Mouse (Mus musculus) CD4-positive, CD25-positive, alpha-beta regulatory T cell, adult 4 months (primary cell): ENCODE measurements at regions not wholly inside any gene's neighbourhood (a gene's known extent, or its start where the extent isn't known, plus 50 kb on each side); places are given as distances from the start of the nearest gene placed in this dataset.
A peak's percentile ranks its signal among the peaks of the same experiment; 100 is the strongest.

Source experiments
- ATAC-seq: one replicate; pipeline ENCODE4 v1.8.0; 2017

DNA sequence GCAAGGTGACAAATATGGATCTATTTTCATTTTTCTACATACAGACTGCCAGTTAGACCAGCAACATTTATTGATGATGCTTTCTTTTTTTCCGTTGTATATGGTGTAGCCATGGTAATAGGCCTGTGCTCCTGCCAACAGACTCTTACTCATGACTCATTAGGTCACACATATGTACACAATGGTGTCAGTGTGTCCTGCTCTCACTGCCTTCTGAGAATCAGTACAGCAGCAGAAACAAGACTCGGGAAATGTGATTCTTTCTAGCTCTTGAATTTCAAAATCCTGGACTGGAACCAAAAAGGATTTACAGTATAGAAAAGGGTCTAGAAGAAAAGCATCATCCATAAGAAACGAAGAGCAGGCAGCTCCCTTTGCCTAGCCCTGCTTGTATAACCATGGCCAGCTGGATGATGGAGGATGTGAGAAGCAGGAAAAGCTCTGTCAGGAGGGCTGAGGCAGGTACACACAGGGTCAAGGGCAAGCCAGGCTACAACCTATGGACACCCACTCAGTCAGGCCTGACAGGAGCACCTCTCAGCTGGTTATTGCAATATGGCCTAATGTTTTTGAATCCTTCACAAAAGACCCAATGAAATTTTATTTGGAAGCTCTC lies 132.2 kb downstream of the Tmem17 start:
- ATAC-seq: no peak

DNA sequence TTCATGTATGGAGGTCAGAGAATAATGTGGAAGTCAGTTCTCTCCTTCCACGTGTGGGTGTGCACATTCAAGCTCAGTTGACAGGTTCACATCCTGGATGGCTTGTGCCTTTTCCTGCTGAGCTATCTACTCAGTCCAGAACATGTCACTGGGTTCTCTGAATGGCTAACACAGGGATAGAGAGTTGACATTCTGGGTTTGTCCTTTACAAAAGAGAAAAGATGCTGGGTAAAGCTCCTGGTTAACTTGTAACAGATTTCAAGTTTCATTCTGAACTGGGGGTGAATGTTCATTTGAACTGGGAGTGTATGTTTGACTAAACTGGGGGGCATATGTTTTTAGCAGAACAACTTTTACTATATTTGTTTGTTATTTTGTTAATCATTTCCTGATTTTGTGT lies 133.0 kb downstream of the Tmem17 start:
- no peak for ATAC-seq

DNA sequence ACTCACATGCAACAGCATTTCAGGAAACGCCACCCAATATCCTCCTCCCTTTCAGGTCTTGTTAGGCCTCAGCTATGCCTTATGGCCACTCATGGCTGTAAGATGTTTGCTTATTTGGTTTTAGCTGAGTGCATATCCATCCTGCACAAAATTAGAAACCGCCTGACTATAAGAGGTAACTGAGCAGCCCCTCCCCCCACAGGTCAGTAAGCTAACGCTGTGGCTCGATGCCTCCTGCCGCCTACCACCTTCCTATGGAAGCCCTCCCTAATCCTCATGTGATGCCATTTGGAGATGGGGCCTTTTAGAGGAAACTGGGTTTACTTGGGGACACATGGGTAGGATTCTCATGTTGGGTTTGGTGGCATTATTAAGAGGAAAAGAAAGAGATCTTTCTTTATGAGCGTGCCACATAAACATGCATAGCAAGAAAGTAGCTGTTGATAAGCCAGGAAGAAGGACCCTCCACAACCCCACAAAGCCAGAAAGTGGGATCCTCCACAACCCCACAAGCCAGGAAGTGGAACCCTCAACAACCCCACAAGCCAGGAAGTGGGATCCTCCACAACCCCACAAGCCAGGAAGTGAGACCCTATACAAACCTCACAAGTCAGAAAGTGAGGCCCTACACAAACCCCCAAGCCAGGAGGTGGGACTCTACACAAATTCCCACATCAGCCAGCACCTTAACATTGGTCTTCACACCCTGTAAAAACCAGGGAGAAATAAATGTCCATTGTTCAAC lies 134.5 kb downstream of the Tmem17 start:
- no peak for ATAC-seq

- ATAC-seq: no peak
Observed at GRCm38 (mm10) chr11:22648275-22648674, 136.4 kb downstream of the Tmem17 start.

- no peak for ATAC-seq
Observed at GRCm38 (mm10) chr11:22650771-22651170, 138.9 kb downstream of the Tmem17 start.

DNA sequence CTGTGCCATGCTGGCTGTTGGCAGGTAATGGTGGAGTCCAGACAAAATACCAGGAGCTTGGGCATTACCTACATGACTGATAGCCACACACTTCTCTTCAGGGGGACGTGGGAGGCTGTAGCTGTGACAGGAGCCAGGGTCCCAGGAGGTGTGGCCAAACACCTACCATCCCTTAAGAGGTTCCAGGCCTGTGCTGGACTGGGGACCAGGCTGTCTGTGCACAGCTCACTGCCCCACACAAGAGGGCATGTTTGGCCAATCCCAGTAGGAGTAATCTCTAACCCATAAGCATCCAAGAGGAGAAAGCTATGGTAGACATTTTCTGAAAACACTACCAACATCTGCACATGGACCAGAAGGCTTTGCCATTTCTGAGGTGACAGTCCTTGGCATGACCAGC lies 139.4 kb downstream of the Tmem17 start:
- ATAC-seq: no peak

DNA sequence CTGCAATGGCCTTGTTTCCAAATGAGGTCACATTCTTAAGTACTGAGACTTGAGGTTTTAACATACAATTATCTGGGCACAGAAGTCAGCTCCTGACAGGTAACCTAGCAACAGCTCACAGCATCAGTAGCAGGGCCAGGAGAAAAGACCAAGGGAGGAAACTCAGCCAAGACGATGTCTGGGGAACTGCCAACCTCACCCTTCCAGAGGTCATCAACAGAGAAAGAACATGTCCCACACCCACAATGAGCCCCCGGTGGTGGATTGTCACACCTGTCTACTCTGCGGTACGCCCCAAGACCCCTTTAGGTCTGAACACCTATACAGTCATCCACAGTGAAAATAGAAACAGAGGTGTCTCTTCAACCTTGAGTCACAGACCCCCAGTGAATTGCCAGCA lies 140.0 kb downstream of the Tmem17 start:
- no peak for ATAC-seq

- ATAC-seq: no peak
Observed at GRCm38 (mm10) chr11:22652931-22653330, 141.0 kb downstream of the Tmem17 start.

GRCm38 (mm10) chr11:22653366-22653765 lies 141.5 kb downstream of the Tmem17 start:
- ATAC-seq: no peak

GRCm38 (mm10) chr11:22657635-22658034 lies 145.7 kb downstream of the Tmem17 start:
- ATAC-seq: no peak

DNA sequence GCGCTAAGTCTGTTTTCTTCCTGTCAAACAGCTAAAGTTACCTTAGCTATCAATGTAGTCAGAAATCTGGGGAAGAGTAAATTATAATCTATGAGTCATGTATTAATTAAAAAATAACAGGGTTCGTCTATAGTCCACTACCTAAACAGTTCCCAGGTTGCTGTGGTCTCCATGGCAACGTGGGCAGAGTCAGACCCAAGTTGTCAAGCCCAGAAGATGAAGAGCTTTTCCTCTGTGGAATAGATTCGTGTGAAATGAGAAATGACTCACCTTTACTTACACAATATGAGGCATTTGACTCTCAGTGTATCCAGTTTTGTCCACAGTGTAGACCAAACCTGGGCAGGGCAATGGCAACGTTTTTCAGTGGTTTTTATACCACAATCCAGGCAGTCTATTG lies 149.2 kb downstream of the Tmem17 start:
- no peak for ATAC-seq

DNA sequence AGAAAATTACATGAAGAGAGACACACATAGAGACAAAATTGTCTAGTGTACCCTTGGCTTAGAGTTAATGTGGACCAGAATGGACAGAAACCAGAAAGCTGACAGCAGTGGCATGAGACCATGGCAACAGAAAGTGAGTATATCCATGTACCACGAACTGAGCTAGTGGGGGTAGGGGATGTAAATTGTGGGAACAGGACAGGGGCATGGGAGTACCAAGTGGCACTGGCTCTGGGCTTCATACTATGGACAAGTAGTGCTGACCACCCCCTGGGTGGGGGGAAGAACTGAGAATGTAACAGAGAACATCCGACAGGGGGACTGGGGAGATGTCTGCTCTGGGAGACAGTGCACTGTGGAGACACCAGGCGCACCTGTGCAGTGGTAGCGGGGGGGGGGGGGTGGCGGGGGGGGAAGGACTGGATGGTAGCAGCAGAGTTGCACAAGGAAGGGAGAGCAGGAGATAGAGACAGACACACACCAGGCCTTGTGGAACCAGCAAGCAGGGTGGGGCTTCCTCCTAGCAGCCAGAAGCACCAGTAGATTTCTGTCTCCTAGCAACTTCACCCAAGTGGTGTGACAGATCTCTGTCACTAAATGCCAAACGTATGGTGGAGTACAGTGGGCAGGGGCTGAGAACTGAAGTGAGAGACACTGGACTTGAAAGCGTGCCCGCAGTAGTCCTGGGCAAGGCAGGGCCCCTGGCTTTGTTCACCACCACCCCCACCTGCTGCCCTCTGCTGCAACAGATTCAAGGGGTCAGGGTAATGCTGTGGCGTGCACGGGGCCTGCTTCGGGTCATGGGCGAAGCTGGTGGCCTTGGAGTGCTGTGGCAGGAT lies 150.0 kb downstream of the Tmem17 start:
- ATAC-seq: no peak

DNA sequence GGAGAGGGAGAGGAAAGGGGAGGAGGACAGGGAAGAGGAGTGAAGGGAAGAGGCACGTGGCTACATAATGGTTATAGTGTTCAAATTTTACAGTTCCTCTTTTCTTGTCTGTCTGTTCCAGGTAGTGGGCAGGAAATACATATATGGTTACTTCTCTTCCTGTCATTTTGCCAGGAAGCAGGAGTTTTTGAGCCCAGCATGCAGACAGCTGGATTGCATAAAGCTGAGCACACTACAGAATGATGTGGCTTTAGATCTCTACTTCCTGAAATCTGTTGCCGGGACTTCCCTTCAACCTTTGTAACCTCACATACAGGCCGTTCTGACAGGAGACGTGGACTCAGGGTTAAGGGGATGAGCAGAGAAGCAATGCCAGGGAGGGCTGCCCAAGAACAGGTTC lies 154.1 kb downstream of the Tmem17 start:
- ATAC-seq: peak; percentile 73

DNA sequence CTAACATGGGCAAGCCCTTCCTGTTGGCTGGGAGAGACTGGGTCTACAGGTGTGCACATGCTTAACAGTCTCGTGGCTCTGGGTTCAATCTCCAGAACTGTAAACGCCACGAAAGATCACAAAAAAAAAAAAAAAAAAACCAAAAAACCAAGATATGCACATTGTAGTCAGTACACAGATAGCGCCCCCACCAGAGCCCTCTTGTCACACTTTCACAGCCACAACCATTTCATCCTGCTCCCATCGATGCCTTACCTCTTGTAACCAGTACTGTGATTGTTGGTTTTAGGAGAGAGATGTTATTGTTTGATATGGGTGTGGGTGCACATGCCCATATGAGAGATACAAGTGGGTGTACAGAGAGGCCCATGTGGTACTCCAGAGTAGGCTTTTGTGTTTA lies 154.5 kb downstream of the Tmem17 start:
- peak; percentile 18 for ATAC-seq

DNA sequence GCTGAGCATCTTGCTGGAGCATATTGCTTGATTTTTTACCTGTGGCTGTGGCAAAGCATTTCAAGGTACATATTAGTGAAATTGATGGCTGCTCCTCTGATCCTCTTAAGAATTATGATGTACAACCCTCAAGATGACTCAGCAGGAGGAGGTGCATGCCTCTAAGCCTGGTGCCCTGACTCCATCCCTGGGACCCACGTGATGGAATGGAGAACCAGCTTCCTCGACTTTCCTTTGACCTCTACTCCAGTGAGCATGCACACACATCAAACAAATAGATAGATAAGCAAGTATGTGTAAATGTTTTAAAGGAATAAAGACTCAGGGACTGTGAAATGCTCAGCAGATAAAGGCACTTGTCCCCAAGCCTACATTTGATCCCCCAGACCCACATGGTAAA lies 156.3 kb downstream of the Tmem17 start:
- ATAC-seq: no peak

GRCm38 (mm10) chr11:22669267-22669666 lies 157.4 kb downstream of the Tmem17 start:
- ATAC-seq: no peak

DNA sequence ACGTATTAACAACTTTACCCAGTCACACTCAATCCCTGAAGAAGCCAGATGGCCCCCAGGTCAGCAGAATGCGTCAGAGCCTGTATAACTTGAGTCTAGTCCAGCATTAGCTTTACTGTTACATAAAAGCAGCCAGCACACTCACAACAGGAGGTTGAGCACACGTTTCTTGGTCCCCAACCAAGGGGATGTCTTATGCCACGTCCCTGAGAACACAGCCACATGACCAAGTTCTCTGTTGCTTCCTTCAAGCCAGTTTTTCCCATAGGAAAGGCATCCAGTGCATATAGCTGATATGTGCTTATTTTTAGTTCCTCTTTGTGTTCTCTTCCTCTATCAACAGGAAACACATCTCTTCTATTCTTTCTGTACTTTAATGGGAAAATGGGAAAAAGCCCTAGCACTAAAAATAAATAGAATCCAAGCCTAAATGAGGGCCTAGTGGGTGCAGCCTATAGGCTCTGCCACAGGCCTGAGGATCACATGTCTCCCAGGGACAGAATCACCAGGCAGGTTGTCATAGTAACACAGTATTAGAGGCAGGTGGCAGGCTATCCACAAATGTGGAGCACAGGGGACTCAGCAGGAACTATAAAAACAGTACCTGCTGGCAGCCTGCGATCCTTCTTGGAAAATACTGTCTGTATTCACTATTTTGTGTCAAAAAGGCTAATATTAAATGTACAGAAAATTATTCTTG lies 160.1 kb downstream of the Tmem17 start:
- ATAC-seq: no peak

DNA sequence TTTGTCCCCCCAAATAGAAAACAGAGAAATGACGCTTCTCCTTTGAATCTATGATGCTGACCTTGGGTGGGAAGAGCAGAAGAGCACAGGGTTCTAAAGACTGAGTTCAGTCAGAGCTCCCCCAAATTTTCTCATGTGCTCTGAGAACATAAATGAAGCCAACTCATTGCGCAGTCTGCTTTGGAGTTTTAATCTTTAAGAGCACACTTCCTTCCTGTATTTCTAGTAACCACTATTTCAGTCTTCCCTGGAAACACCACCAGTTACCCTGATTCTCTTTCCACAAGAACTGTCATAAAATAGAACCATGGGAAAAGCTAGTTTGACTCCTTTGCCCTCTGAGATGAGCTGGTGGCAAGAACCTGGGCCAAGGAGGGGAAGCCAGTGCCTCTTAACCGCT lies 163.2 kb downstream of the Tmem17 start:
- no peak for ATAC-seq

DNA sequence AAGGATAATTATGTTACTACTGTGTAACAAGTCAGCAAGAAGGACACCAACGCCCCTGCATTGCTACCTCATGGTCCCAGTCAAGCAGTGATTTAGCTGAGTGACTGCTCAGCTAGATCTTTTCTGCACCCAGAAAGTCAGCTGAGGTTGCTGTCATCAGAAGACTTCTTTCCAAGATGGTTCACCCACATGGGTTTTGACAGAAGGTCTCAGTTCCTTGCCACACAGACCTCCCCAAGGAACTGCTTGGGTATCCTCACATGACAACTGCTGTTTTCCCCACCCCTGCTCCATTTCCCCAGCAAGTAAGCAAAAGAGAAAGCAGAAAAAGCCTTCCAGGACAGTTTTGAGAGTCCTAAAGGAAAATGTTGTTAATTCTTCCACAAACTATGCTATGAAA lies 163.9 kb downstream of the Tmem17 start:
- ATAC-seq: no peak

DNA sequence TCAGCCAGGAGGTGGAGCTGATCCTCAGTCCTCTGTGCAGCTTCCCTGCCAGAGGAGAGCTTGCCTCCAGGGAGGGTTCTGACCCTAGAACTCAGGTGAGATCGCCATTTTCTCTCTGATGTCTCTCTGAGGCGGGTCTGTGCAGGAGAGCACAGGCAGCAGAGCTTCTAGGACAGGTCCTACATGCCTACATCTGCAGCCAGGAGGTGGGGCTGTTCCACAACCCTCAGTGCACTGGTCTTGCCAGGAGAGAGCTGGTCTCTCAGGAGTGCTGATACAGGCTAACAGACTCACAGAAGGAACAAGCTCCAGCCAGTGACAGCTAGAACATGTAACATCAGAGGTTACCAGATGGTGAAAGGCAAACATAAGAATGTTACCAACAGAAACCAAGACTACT lies 165.4 kb downstream of the Tmem17 start:
- peak; percentile 69 for ATAC-seq

DNA sequence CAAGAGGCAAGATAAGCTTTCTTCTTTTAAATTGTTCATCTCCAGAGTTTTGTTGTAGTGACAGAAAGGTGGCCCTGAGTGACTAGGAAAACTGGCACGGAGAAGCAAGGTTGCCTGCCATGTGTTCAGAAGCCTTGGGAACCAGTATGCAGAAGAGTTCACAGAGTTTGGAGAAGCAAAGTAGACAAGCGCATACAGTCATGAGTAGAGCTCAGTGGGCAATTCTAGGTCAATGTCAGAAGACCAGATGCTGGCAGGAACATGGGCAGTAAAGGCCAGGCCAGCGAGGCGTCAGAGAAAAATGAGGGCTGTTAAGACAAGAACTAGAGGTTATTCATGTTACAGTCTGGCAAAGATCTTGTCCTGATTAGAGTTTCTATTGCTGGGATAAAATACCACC lies 172.7 kb downstream of the Tmem17 start:
- ATAC-seq: no peak

DNA sequence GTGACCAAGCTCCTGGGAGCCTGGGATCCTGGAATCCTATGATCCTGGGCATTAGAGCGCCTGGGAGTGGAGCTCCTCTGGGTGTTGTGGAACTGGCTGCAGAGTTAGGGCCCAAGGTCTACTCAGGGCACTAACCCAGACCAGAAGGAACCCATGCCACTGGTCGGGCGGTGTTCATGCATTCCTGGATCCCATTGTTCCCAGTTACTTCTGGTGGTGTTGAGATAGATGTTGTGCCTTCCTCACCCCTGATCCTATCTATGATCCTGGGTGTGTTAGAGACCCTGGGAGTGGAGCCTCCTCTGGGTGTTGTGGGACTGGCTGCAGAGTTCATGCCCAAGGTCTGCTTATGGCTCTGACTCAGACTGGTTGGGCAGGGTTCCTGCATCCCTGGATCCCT lies 169.9 kb downstream of the B3gnt2 start:
- no peak for ATAC-seq

- no peak for ATAC-seq
Observed at GRCm38 (mm10) chr11:22692281-22692857, 168.4 kb downstream of the B3gnt2 start.
